Mouse (Mus musculus): Measurements from ENCODE around the gene Tox3.

GRCm38 (mm10) chr8:90353960-90354540 lies 5.9 kb upstream of the Tox3 start:
- no peak for TF ChIP-seq CTCF (IDR thresholded peaks at IDR 0.05)
- no peak for TF ChIP-seq EP300 (IDR thresholded peaks at IDR 0.05; ENCODE audit: insufficient read depth, low read depth, low read length)
- no peak for TF ChIP-seq POLR2A (IDR thresholded peaks at IDR 0.05; ENCODE audit: insufficient read depth, low read depth, low read length)

All from heart, adult 2 months (tissue).